Comparison of ENCODE assay signal across 24 mouse cellular contexts in the genomic region with DNA sequence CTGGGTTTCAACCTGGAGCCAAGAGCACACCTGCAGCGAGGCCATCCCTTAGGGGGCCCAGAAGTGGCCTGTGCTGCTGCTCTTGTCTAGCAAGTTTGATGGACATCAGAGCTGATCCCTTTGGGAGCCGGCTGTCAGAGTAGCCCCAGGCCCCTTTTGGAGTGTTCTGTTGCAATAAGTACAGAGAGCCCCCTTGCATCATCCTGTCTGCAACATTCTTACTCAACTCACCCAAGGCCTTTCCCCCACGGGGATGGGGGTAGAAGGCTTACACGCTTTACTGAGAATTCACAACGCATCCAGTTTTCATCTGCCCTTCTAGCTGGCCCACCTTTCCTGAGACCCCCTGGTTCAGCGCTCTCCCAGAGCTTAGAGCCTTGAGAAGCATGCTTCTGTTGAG. TPM values are rescaled to one million over a fixed set of nuclear protein-coding genes. Genes with fewer than 3 reads are reported as not detected.
DNase-seq lines count a peak whose midpoint lies in the region; ATAC-seq and TF ChIP-seq lines count a peak whose summit lies in the region.
"Had no signal": no experiment of that assay in that cellular context is flagged by ENCODE, and none has a peak within 500 bp of the region (broad histone marks: within the 10 kb centered on the region; RNA-seq: fewer than 3 reads in every experiment).

No protein-coding gene starts in this region.

- no peaks in the 10 kb centered on the region for H3K36me3 ChIP-seq in lung, postnatal 0 days (ENCODE audit: insufficient read depth, low read length)
- no peaks in the 10 kb centered on the region for H3K36me3 ChIP-seq in liver, embryonic 11.5 days (ENCODE audit: control insufficient read depth, insufficient read depth, low read length)
- H3K36me3 ChIP-seq: embryonic facial prominence, embryonic 13.5 days; heart, embryonic 10.5 days; hindbrain, embryonic 12.5 days; limb, embryonic 10.5 days had no signal

- H3K4me1 ChIP-seq in lung, postnatal 0 days (ENCODE audit: insufficient read depth, low read depth, low read length): no peaks in the 10 kb centered on the region; the same call in 1 of the 2 replicates
- H3K4me1 ChIP-seq in liver, embryonic 11.5 days (replicated peaks; ENCODE audit: control insufficient read depth, insufficient read depth, low read length): no peaks in the 10 kb centered on the region; the same call in 1 of the 2 replicates
- H3K4me1 ChIP-seq: embryonic facial prominence, embryonic 13.5 days; heart, embryonic 10.5 days; hindbrain, embryonic 12.5 days had no signal

- no peak for TF ChIP-seq CTCF in lung, postnatal 0 days (IDR thresholded peaks at IDR 0.05)

- H3K9ac ChIP-seq in lung, postnatal 0 days (replicated peaks; ENCODE audit: low read depth): no peak overlapping the region
- no peak overlapping the region for H3K9ac ChIP-seq in liver, embryonic 11.5 days (ENCODE audit: low read depth, low read length)
- H3K9ac ChIP-seq: embryonic facial prominence, embryonic 13.5 days; hindbrain, embryonic 12.5 days had no signal

- no peaks in the 10 kb centered on the region for H3K27me3 ChIP-seq in lung, postnatal 0 days (replicated peaks; ENCODE audit: insufficient read depth, low read length)
- H3K27me3 ChIP-seq in liver, embryonic 11.5 days (replicated peaks; ENCODE audit: control insufficient read depth, insufficient read depth, low read length): no peaks in the 10 kb centered on the region

- peak; percentile 56 for DNase-seq in lung, postnatal 0 days (ENCODE audit: low spot score)
- DNase-seq in lung, postnatal 4 days: no peak
- peak; percentile 77 for DNase-seq in adrenal gland, postnatal 14 days
- no peak for DNase-seq in liver, embryonic 11.5 days (ENCODE audit: low spot score)
- no peak for DNase-seq in spleen, adult 18-20 months
- DNase-seq in left cerebral cortex, adult 9 months (ENCODE audit: low spot score in 2 of 2): no peak
- DNase-seq: cerebellum, adult 11-12 months; cerebellum, postnatal 14 days; heart, postnatal 10 days; kidney, adult 18-20 months; kidney, postnatal 10 days; lung, adult 2 months; midbrain, embryonic 14.5 days had no signal

- no peak overlapping the region for H3K4me3 ChIP-seq in lung, postnatal 0 days (ENCODE audit: low read depth, low read length)
- H3K4me3 ChIP-seq in liver, embryonic 11.5 days (ENCODE audit: low read depth, low read length): no peak overlapping the region
- H3K4me3 ChIP-seq: embryonic facial prominence, embryonic 13.5 days; heart, embryonic 10.5 days; hindbrain, embryonic 12.5 days; layer of hippocampus, adult 2 months; left cerebral cortex, adult 2 months; limb, embryonic 10.5 days; myocyte had no signal

- no peak for TF ChIP-seq EP300 in lung, postnatal 0 days (IDR thresholded peaks at IDR 0.05)

- ATAC-seq in lung, postnatal 0 days: peak; percentile 40; the same call in 1 of the 2 replicates
- 0 out of 2 replicates have a peak, but pooled peaks have one; percentile 10 for ATAC-seq in liver, embryonic 11.5 days (replicated peaks; ENCODE audit: low FRiP score)
- ATAC-seq in megakaryocyte progenitor cell, adult 5-6 weeks (replicated peaks; ENCODE audit: poor library complexity): peak; percentile 60
- ATAC-seq: forebrain, embryonic 16.5 days had no signal

- H3K27ac ChIP-seq in lung, postnatal 0 days (ENCODE audit: low read length): no peak overlapping the region
- no peak overlapping the region for H3K27ac ChIP-seq in liver, embryonic 11.5 days (ENCODE audit: low read depth, low read length)
- H3K27ac ChIP-seq: embryonic facial prominence, embryonic 13.5 days; heart, embryonic 10.5 days; hindbrain, embryonic 12.5 days; layer of hippocampus, adult 2 months; left cerebral cortex, adult 2 months; limb, embryonic 10.5 days had no signal

- H3K9me3 ChIP-seq in lung, postnatal 0 days (ENCODE audit: low read length): no peaks in the 10 kb centered on the region
- H3K9me3 ChIP-seq in liver, embryonic 11.5 days (ENCODE audit: control insufficient read depth, low read length): no peaks in the 10 kb centered on the region
- H3K9me3 ChIP-seq: embryonic facial prominence, embryonic 13.5 days; heart, embryonic 10.5 days; hindbrain, embryonic 12.5 days; limb, embryonic 10.5 days had no signal

- H3K4me2 ChIP-seq in lung, postnatal 0 days (replicated peaks; ENCODE audit: low read depth, low read length): no peak overlapping the region
- no peak overlapping the region for H3K4me2 ChIP-seq in liver, embryonic 11.5 days
- H3K4me2 ChIP-seq: embryonic facial prominence, embryonic 13.5 days; hindbrain, embryonic 12.5 days had no signal

- WGBS in lung, postnatal 0 days: 62% methylated on average over 6 of the region's 6 CpGs
- 71% methylated on average over 6 of the region's 6 CpGs for WGBS in liver, embryonic 11.5 days

RNA-seq across cellular contexts. Expression of gene Dgat2, which starts 6.1 kb away (rescaled TPM):
- polyA plus RNA-seq in lung, postnatal 0 days (2015; fragmentation: Nextera tagmentation; extraction: Ambion mirVana): 14.6 and 15.3 TPM in 2 replicates
- total RNA-seq in adrenal gland, postnatal 14 days (2021): 831 and 917 TPM in 2 replicates
- 59.9 and 60.1 TPM in 2 replicates for polyA plus RNA-seq in liver, embryonic 11.5 days (2014; fragmentation: Nextera tagmentation; extraction: Ambion mirVana)
- 11.4 and 12.2 TPM in 2 replicates for total RNA-seq in megakaryocyte progenitor cell, adult 5-6 weeks (2015)
- total RNA-seq in megakaryocyte progenitor cell, adult 5-6 weeks (2017): 8.5 and 12.2 TPM in 2 replicates

RNA-seq across cellular contexts. Expression of gene Uvrag, which starts 47.7 kb away (rescaled TPM):
- 23.4 and 28.6 TPM in 2 replicates for polyA plus RNA-seq in lung, postnatal 0 days (2015; fragmentation: Nextera tagmentation; extraction: Ambion mirVana)
- total RNA-seq in adrenal gland, postnatal 14 days (2021): 33.7 and 42.3 TPM in 2 replicates
- polyA plus RNA-seq in liver, embryonic 11.5 days (2014; fragmentation: Nextera tagmentation; extraction: Ambion mirVana): 14.5 and 16.2 TPM in 2 replicates
- total RNA-seq in megakaryocyte progenitor cell, adult 5-6 weeks (2015): 22.6 and 24.6 TPM in 2 replicates
- 33.9 TPM in 2 replicates for total RNA-seq in megakaryocyte progenitor cell, adult 5-6 weeks (2017)

RNA-seq across cellular contexts. Expression of gene Mogat2, which starts 49.8 kb away (rescaled TPM):
- 0.27 and 0.55 TPM in 2 replicates for polyA plus RNA-seq in lung, postnatal 0 days (2015; fragmentation: Nextera tagmentation; extraction: Ambion mirVana)
- total RNA-seq in adrenal gland, postnatal 14 days (2021): 0.41 TPM in 1 of 2 replicates, not detected in the other
- 37.8 and 42.2 TPM in 2 replicates for polyA plus RNA-seq in liver, embryonic 11.5 days (2014; fragmentation: Nextera tagmentation; extraction: Ambion mirVana)
- total RNA-seq in megakaryocyte progenitor cell, adult 5-6 weeks (2015): 7.4 and 8.2 TPM in 2 replicates
- 8.2 and 9.8 TPM in 2 replicates for total RNA-seq in megakaryocyte progenitor cell, adult 5-6 weeks (2017)
- total RNA-seq: gastrocnemius, adult 18-20 months; heart, postnatal 10 days; layer of hippocampus, adult 2 months; left cerebral cortex, adult 2 months; neutrophil, adult 5-6 weeks had no signal

Comparison
In these comparisons a context has a peak if more than half of its experiments do, and no peak if none do; other contexts are left out.
1. DNase-seq: peak in lung, postnatal 0 days (single experiment) and adrenal gland, postnatal 14 days (single experiment); none in lung, postnatal 4 days (0 of 2), liver, embryonic 11.5 days (single experiment), spleen, adult 18-20 months (0 of 2) and left cerebral cortex, adult 9 months (0 of 2).
2. ATAC-seq: peak in every context shown above with its lines; median percentile 60 in megakaryocyte progenitor cell, adult 5-6 weeks; 40 in lung, postnatal 0 days; 10 in liver, embryonic 11.5 days.
3. RNA of gene Dgat2, which starts 6.1 kb away (total RNA-seq): 831 to 917 TPM in adrenal gland, postnatal 14 days; 8.5 to 12.2 TPM in megakaryocyte progenitor cell, adult 5-6 weeks; every median in the first group is over 10 times any median in the second.